ENCODE assay signal across 8 mouse cellular contexts in genomic region chr4:59819054-59819472, GRCm38 (mm10). TPM values are rescaled to one million over a fixed set of nuclear protein-coding genes. Genes with fewer than 3 reads are reported as not detected.
DNase-seq lines count a peak whose midpoint lies in the region; ATAC-seq lines count a peak whose summit lies in the region.

No protein-coding gene starts in this region.

- H3K27me3 ChIP-seq in heart, embryonic 14.5 days (ENCODE audit: control insufficient read depth, insufficient read depth, low read length) = no peaks in the 10 kb centered on the region
- no peaks in the 10 kb centered on the region for H3K27me3 ChIP-seq in hindbrain, embryonic 12.5 days
- H3K27me3 ChIP-seq in midbrain, embryonic 13.5 days = no peaks in the 10 kb centered on the region

- no peaks in the 10 kb centered on the region for H3K9me3 ChIP-seq in heart, embryonic 14.5 days (ENCODE audit: control insufficient read depth, low read length)
- H3K9me3 ChIP-seq in hindbrain, embryonic 12.5 days (replicated peaks) = no peaks in the 10 kb centered on the region
- no peaks in the 10 kb centered on the region for H3K9me3 ChIP-seq in midbrain, embryonic 13.5 days

- intact Hi-C loops in heart, postnatal 10 days (cut with DNase I) = no loop called here

- no peak overlapping the region for H3K9ac ChIP-seq in heart, embryonic 14.5 days (ENCODE audit: low read length)
- H3K9ac ChIP-seq in hindbrain, embryonic 12.5 days = no peak overlapping the region
- no peak overlapping the region for H3K9ac ChIP-seq in midbrain, embryonic 13.5 days (replicated peaks)

- H3K4me2 ChIP-seq in heart, embryonic 14.5 days (ENCODE audit: low read length) = peak overlapping the region; percentile 24; the same call in 1 of the 2 replicates
- 0 out of 2 replicates have a peak overlapping the region, but pooled peaks have one; percentile 4 for H3K4me2 ChIP-seq in hindbrain, embryonic 12.5 days (replicated peaks)
- H3K4me2 ChIP-seq in midbrain, embryonic 13.5 days (replicated peaks) = no peak overlapping the region

- 60% methylated on average over 7 of the region's 7 CpGs for WGBS in heart, embryonic 14.5 days
- 47% methylated on average over 7 of the region's 7 CpGs for WGBS in hindbrain, embryonic 12.5 days
- whole genome bisulfite sequencing in midbrain, embryonic 13.5 days = 48% methylated on average over 7 of the region's 7 CpGs

- DNase-seq in heart, postnatal 10 days = no peak
- peak; percentile 73 for DNase-seq in cerebellum, adult 11-12 months
- DNase-seq in ovary, postnatal 10 days (ENCODE audit: low spot score) = no peak
- DNase-seq in layer of hippocampus, adult 9-11 months = no peak
- DNase-seq in adrenal gland, adult 2 months = no peak

- no peak overlapping the region for H3K4me3 ChIP-seq in heart, embryonic 14.5 days (ENCODE audit: control insufficient read depth in 1 of 2, insufficient read depth in 1 of 2, low read depth in 1 of 2, low read length in 2 of 2)
- no peak overlapping the region for H3K4me3 ChIP-seq in hindbrain, embryonic 12.5 days
- H3K4me3 ChIP-seq in midbrain, embryonic 13.5 days (replicated peaks) = no peak overlapping the region

- ATAC-seq in heart, embryonic 14.5 days (ENCODE audit: insufficient number of reproducible peaks, insufficient read depth, low FRiP score, low read depth) = no peak
- ATAC-seq in hindbrain, embryonic 12.5 days (ENCODE audit: low FRiP score) = peak; percentile 52
- peak; percentile 61 for ATAC-seq in midbrain, embryonic 13.5 days

- peaks cover 37 to 61% of the 10 kb centered on the region in 2 experiments for H3K4me1 ChIP-seq in heart, embryonic 14.5 days (ENCODE audit: control insufficient read depth in 2 of 2, insufficient read depth in 2 of 2, low read length in 2 of 2)
- peaks cover 24% of the 10 kb centered on the region for H3K4me1 ChIP-seq in hindbrain, embryonic 12.5 days
- peaks cover 30% of the 10 kb centered on the region for H3K4me1 ChIP-seq in midbrain, embryonic 13.5 days (replicated peaks)

- H3K27ac ChIP-seq in heart, embryonic 14.5 days (replicated peaks in 1 of 2; ENCODE audit: control insufficient read depth in 1 of 2, insufficient read depth in 1 of 2, low read depth in 2 of 2, low read length in 2 of 2) = peak overlapping the region; percentile 29 to 33; a peak in 1 of 4 replicates
- H3K27ac ChIP-seq in hindbrain, embryonic 12.5 days = peak overlapping the region; percentile 70
- peak overlapping the region; percentile 56; the same call in 1 of the 2 replicates for H3K27ac ChIP-seq in midbrain, embryonic 13.5 days

- no peaks in the 10 kb centered on the region for H3K36me3 ChIP-seq in heart, embryonic 14.5 days (ENCODE audit: control insufficient read depth, insufficient read depth, low read length)
- no peaks in the 10 kb centered on the region for H3K36me3 ChIP-seq in hindbrain, embryonic 12.5 days
- no peaks in the 10 kb centered on the region for H3K36me3 ChIP-seq in midbrain, embryonic 13.5 days

RNA-seq across cellular contexts. Expression of gene Snx30, which starts 13.4 kb away (rescaled TPM):
- polyA plus RNA-seq in heart, embryonic 14.5 days (2014; fragmentation: Nextera tagmentation; extraction: Ambion mirVana) = 6.3 and 6.6 TPM in 2 replicates
- 1 to 10 TPM; 8.1 to 8.9 TPM for total RNA-seq in heart, postnatal 10 days (2021)
- polyA plus RNA-seq in hindbrain, embryonic 12.5 days (2016; fragmentation: Nextera tagmentation; extraction: Ambion mirVana) = 14.7 and 17.3 TPM in 2 replicates
- polyA plus RNA-seq in midbrain, embryonic 13.5 days (2015; fragmentation: Nextera tagmentation; extraction: Ambion mirVana) = 13.7 and 14.3 TPM in 2 replicates
- total RNA-seq in adrenal gland, adult 2 months (2021) = 1 to 10 TPM; 5.3 to 6.6 TPM
- 0.90 and 2.4 TPM in 2 replicates for polyA plus RNA-seq in adrenal gland, adult 2 months (2012; rRNA removed)

RNA-seq across cellular contexts. Expression of gene Inip, which starts 17.7 kb away (rescaled TPM):
- polyA plus RNA-seq in heart, embryonic 14.5 days (2014; fragmentation: Nextera tagmentation; extraction: Ambion mirVana) = 40.2 and 46.1 TPM in 2 replicates
- total RNA-seq in heart, postnatal 10 days (2021) = 10 to 100 TPM; 13.5 to 17.4 TPM
- polyA plus RNA-seq in hindbrain, embryonic 12.5 days (2016; fragmentation: Nextera tagmentation; extraction: Ambion mirVana) = 78.4 and 80.1 TPM in 2 replicates
- 80.1 and 82.0 TPM in 2 replicates for polyA plus RNA-seq in midbrain, embryonic 13.5 days (2015; fragmentation: Nextera tagmentation; extraction: Ambion mirVana)
- total RNA-seq in adrenal gland, adult 2 months (2021) = 10 to 100 TPM; 16.1 to 18.0 TPM
- polyA plus RNA-seq in adrenal gland, adult 2 months (2012; rRNA removed) = 5.0 and 6.7 TPM in 2 replicates
